Mouse (Mus musculus) embryonic facial prominence, embryonic 11.5 days (tissue): Measurements from ENCODE around the gene Gm21943. TPM values are rescaled to one million over a fixed set of nuclear protein-coding genes. Genes with fewer than 3 reads are reported as not detected.
"Not testable (repeated sequence)": the region's sequence is repeated elsewhere in the genome, so short reads cannot be mapped to it uniquely, and the experiment has no call there.

Experiments
- ATAC-seq: fragments of 200-750 bp; cut with Nextera tagmentation; replicated peaks from 2 replicates; pipeline ENCODE4 v1.8.0; 2017; ENCODE audit warnings: low read depth; ENCODE audit not compliant: insufficient number of reproducible peaks, low FRiP score, low TSS enrichment
- DNase-seq: peaks from one replicate; pipeline ENCODE4 v3.0.0-alpha.2; 2015; ENCODE audit warnings: low spot score
- H3K27ac ChIP-seq: fragments of 300-500 bp; sonication (generic); replicated peaks from 2 replicates; pipeline ENCODE4 v1.5.1; 2014; ENCODE audit warnings: mild to moderate bottlenecking, low read depth, low read length, control low read depth
- H3K27me3 ChIP-seq: fragments of 300-500 bp; sonication (generic); 2 replicates; pipeline ENCODE4 v1.6.1; 2014; ENCODE audit warnings: mild to moderate bottlenecking, low read length, moderate library complexity, mixed read lengths; ENCODE audit not compliant: control insufficient read depth, insufficient read depth
- H3K36me3 ChIP-seq: fragments of 300-500 bp; sonication (generic); replicated peaks from 2 replicates; pipeline ENCODE4 v1.6.1; 2014; ENCODE audit warnings: low read depth, mild to moderate bottlenecking, low read length, moderate library complexity, mixed read lengths; ENCODE audit not compliant: control insufficient read depth, insufficient read depth
- H3K4me1 ChIP-seq: fragments of 300-500 bp; sonication (generic); 2 replicates; pipeline ENCODE4 v1.6.1; 2014; ENCODE audit warnings: low read length, mixed read lengths; ENCODE audit not compliant: control insufficient read depth, insufficient read depth
- H3K4me2 ChIP-seq: fragments of 300-500 bp; sonication (generic); 2 replicates; pipeline ENCODE4 v1.6.1; 2014; ENCODE audit warnings: low read depth, mild to moderate bottlenecking, control low read depth, low read length, moderate library complexity
- H3K4me3 ChIP-seq: fragments of 300-500 bp; sonication (generic); 2 replicates; pipeline ENCODE4 v1.5.1; 2014; ENCODE audit warnings: low read depth, low read length, control low read depth
- H3K9ac ChIP-seq: fragments of 300-500 bp; sonication (generic); replicated peaks from 2 replicates; pipeline ENCODE4 v1.6.1; 2014; ENCODE audit warnings: mild to moderate bottlenecking, control low read depth, low read length
- H3K9me3 ChIP-seq: fragments of 300-500 bp; sonication (generic); replicated peaks from 2 replicates; pipeline ENCODE4 v1.6.1; 2016; ENCODE audit warnings: mild to moderate bottlenecking, low read length, inconsistent platforms, mixed read lengths; ENCODE audit not compliant: control insufficient read depth
- WGBS: fragments of 180-500 bp; shearing (Covaris S2); extraction: QIAGEN DNeasy Blood & Tissue Kit; methylation state at CpG from one replicate; pipeline ENCODE4 v1.1.7; 2014; 5-methylcytosine and 5-hydroxymethylcytosine counted together
- polyA plus RNA-seq: library from polyadenylated mRNA; unstranded; fragments of >200 nt; fragmentation: Nextera tagmentation; extraction: Ambion mirVana; gene quantifications from 2 replicates; pipeline ENCODE4 v1.2.1, GENCODE M21; 2014

Gm21943 gene
- not detected in 2 replicates for polyA plus RNA-seq

GRCm38 (mm10) chrY:57533644-57534043 lies at the start of gene Gm21943:
Gene Gm21943 (minus strand): TSS chrY:57533744.
- not testable (repeated sequence) for H3K27ac ChIP-seq, H3K9ac ChIP-seq, H3K9me3 ChIP-seq, H3K4me2 ChIP-seq, H3K4me1 ChIP-seq, H3K27me3 ChIP-seq, H3K36me3 ChIP-seq, ATAC-seq, DNase-seq, H3K4me3 ChIP-seq
- no CpG with 5 or more reads among the region's 4 CpGs for WGBS

Other genes starting within 250 kb of the Gm21943 start
- gene Gm28961, start 172.0 kb upstream of the Gm21943 start, polyA plus RNA-seq, result not detected in 2 replicates